Mouse (Mus musculus): Measurements from ENCODE around the gene Szt2. TPM values are rescaled to one million over a fixed set of nuclear protein-coding genes. Genes with fewer than 3 reads are reported as not detected.

Gene Szt2
- total RNA-seq, 2 experiments from 2014 or later, result 33.5 to 42.2 TPM

Other genes with a start within 250 kb of the Szt2 start
- gene Kdm4a, start 229.2 kb downstream of the Szt2 start, total RNA-seq (2021), result 10 to 100 TPM; 56.5 to 66.7 TPM
- 100 to 1,000 TPM; 140 to 142 TPM for gene Ptprf, start 117.9 kb downstream of the Szt2 start, total RNA-seq (2021)
- 10 to 100 TPM; 75.8 to 80.1 TPM for gene Med8, start 64 bp upstream of the Szt2 start, total RNA-seq (2021)
- 10 to 100 TPM; 16.4 to 17.7 TPM for gene Elovl1, start 18.8 kb upstream of the Szt2 start, total RNA-seq (2021)
- 1 to 10 TPM; 5.0 to 6.3 TPM for gene Cdc20, start 28.1 kb upstream of the Szt2 start, total RNA-seq (2021)
- gene Mpl, start 48.2 kb upstream of the Szt2 start, total RNA-seq (2021), result under 1 TPM in 1 of 2 experiments, not detected in 1; 0.16 TPM
- gene Tie1, start 80.8 kb upstream of the Szt2 start, total RNA-seq (2021), result 10 to 100 TPM; 15.3 to 16.2 TPM
- gene 2610528J11Rik, start 117.7 kb upstream of the Szt2 start, total RNA-seq (2021), result not detected
- 1 to 10 TPM in 1 of 2 experiments, under 1 TPM in 1; 0.58 to 1.2 TPM for gene Tmem125, start 134.8 kb upstream of the Szt2 start, total RNA-seq (2021)
- 1 to 10 TPM in 1 of 2 experiments, under 1 TPM in 1; 0.80 to 1.0 TPM for gene Cfap57, start 211.5 kb upstream of the Szt2 start, total RNA-seq (2021)
- 10 to 100 TPM; 61.3 to 62.9 TPM for gene Ebna1bp2, start 211.5 kb upstream of the Szt2 start, total RNA-seq (2021)
- gene Olfr62, start 249.7 kb upstream of the Szt2 start, total RNA-seq (2021), result not detected